Mouse (Mus musculus) naive thymus-derived CD4-positive, alpha-beta T cell, adult 2 months (primary cell): ENCODE results near the gene Slco6d1.
"Not testable (repeated sequence)": the region's sequence is repeated elsewhere in the genome, so short reads cannot be mapped to it uniquely, and the experiment has no call there.

ENCODE experiments used
- DNase-seq: peaks from one replicate; pipeline ENCODE4 v3.0.0-alpha.2; 2011; ENCODE audit warnings: low read depth

The Slco6d1 gene

DNA sequence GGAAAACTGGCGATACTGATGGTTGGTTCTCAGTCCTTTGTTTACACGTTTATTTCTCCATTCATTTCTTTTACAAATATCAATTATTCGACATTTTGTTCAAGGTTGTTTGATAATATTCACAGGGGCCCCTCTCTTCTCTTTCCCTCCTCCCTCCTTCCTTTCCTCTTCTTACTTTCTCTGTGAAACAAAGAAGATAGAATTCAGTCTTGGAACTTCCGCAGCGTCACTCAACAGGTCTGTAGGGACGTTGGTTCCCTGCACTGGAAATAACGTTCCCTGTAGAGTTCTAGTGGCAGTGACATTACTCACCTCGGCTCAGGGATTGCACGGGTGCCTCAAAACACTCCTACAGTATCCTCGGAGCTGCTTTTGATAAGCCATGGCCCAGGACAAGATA, at the start of gene Slco6d1:
Gene Slco6d1 (plus strand): TSS at position 301 of the 400 bp plus-strand sequence.
- no peak for DNase-seq

DNA sequence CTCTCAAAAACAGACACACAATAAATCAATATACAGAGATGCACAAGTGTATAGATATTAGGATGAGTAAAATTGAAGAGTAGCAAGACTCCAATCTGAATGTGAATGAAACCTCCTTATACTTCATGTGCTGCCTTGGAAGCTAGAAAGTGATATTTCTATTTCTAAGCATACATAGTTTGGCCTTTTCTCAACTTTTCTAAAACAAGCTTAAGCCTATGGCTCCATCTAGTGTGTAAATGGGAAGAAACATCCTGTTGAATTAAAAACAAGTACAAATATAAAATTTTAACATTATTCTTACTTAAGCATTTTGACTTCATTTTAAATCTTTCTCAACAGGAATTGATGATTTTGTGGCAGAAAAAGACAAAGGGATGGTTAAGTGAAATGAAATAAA, 28.9 kb upstream of the Slco6d1 start:
- no peak for DNase-seq

DNA sequence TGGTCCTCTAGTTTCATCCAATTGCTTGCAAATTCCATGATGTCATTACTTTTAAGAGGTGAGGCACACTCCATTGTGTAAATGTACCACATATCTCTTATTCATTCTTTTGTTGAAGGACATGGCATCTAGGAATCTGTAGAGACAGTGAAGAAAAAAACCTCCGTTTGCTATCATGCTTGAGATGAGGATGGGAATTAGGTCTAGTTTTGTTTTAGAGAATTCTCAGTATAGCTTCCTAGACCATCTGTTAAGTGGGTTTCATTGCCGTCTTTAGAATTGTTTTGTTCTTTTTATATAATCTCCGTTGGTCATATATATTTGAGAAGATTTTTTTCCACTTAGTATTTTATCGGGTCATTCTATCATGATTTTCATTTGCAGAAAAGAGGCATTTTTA, 27.0 kb downstream of the Slco6d1 start:
- no peak for DNase-seq

DNA sequence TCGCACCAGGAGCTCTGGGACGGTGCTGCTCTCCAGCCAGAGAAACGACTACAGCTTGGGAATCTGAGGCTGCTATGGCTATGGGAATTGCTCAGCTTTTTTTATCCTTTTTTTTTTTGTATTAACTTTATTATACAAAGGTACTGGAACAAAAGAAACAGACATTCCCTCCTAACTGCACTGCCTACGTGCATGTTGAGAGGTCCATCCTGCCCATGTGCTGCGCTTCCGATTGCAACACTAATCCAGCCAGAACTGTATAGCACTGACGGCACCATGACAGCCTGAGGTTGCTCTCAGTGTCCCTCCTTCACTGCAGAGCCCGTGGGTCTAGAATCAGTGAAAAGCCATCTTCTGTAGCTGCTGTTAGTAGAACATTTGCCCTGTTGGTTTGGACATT, 38.3 kb downstream of the Slco6d1 start:
- not testable (repeated sequence) for DNase-seq

GRCm38 (mm10) chr1:98476381-98476780, 55.5 kb downstream of the Slco6d1 start:
- not testable (repeated sequence) for DNase-seq

GRCm38 (mm10) chr1:98479243-98479642, 58.3 kb downstream of the Slco6d1 start:
- DNase-seq: no peak

- DNase-seq: no peak
These were observed 85.1 kb downstream of the Slco6d1 start for GRCm38 (mm10) chr1:98505982-98506381.

DNA sequence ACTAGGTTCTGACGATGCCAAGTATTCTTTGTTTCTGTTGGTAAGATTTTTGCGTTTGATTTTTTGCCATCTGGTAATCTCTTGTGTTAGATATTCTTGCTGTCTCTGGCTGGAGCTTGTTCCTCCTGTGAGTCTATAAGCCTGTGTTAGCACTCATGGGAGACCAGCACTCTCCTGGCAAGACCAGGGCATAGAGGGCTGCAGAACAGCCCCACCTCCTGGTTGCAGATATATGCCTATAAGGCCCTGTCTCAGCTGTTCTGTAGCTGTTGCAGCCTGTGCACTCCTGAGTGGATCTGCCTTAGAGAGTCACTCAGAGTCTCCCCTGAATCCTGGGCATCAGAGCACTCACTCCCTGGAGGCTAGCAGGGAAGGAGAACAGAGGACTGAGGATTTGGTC, 102.1 kb downstream of the Slco6d1 start:
- DNase-seq: no peak

DNA sequence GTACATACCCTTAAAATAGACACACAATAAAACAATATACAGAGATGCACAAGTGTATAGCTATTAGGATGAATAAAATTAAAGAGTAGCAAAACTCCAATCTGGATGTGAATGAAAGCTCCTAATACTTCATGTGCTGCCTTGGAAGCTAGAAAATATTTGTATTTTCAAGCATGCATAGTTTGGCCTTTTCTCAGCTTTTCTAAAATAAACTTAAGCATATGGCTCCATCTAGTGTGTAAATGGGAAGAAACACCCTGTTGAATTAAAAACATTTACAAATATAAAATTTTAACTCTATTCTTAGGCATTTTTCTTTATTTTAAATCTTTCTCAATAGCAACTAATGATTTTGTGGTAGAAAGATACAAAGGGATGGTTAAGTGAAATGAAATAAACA, 102.6 kb downstream of the Slco6d1 start:
- DNase-seq: no peak

GRCm38 (mm10) chr1:98528368-98528767, 107.4 kb downstream of the Slco6d1 start:
- DNase-seq: not testable (repeated sequence)

GRCm38 (mm10) chr1:98545372-98545771, 124.4 kb downstream of the Slco6d1 start:
- DNase-seq: no peak

DNA sequence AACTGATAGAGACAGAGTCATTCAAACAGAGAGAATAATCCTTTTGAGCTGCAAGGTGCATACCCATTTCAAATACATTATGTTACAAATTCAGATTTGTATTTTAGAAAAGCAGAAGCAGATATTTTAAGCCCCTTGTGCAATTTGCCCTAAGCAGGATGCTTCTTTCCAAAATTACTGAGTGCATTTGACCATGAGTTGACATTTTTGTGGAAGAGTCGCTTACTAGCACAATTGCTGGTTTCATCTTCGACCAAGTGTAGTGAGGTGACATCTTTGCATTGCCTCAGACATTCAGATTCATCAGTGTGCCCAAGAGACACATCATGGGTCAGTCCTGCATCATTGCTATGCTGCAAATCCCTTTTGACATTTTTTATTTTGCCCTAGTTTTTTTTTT, 133.5 kb downstream of the Slco6d1 start:
- DNase-seq: no peak

- no peak for DNase-seq
These were observed 144.8 kb downstream of the Slco6d1 start for GRCm38 (mm10) chr1:98565701-98566100.
